Mouse (Mus musculus) left cerebral cortex, postnatal 36 days (tissue): ENCODE results near the gene Inmt. TPM values are rescaled to one million over a fixed set of nuclear protein-coding genes. Genes with fewer than 3 reads are reported as not detected.

Experiments used
- total RNA-seq, 2 experiments: library from RNA; stranded (reverse); gene quantifications; 2 replicates each; pipeline ENCODE4 v1.2.3; 2021

The Inmt gene
- total RNA-seq, 2 experiments from 2014 or later, result 1.1 to 2.4 TPM

Other genes starting within 250 kb of the Inmt start
- 1 to 10 TPM; 4.3 to 4.7 TPM for gene Nod1, start 202.4 kb downstream of the Inmt start, total RNA-seq
- gene Ggct, start 182.1 kb downstream of the Inmt start, total RNA-seq, result 10 to 100 TPM; 24.0 to 25.0 TPM
- gene Gars, start 137.0 kb downstream of the Inmt start, total RNA-seq, result 100 to 1,000 TPM; 126 to 146 TPM
- gene Crhr2, start 42.0 kb downstream of the Inmt start, total RNA-seq, result 1 to 10 TPM; 2.1 to 2.6 TPM
- 10 to 100 TPM; 10.4 to 10.5 TPM for gene Mindy4, start 28.3 kb upstream of the Inmt start, total RNA-seq
- gene Aqp1, start 161.4 kb upstream of the Inmt start, total RNA-seq, result under 1 TPM; 0.39 to 0.63 TPM
- gene Ghrhr, start 201.3 kb upstream of the Inmt start, total RNA-seq, result not detected